Mouse (Mus musculus) myocyte (in vitro differentiated cells): ENCODE measurements around the gene Nol7. TPM values are rescaled to one million over a fixed set of nuclear protein-coding genes. Genes with fewer than 3 reads are reported as not detected.

Source experiments
- H3K27me3 ChIP-seq: one replicate; pipeline ENCODE4 v1.6.1; 2011; ENCODE audit not compliant: control insufficient read depth, insufficient read depth, insufficient read length
- H3K36me3 ChIP-seq: one replicate; pipeline ENCODE4 v1.6.1; 2011; ENCODE audit not compliant: control insufficient read depth, insufficient read depth
- H3K4me2 ChIP-seq: one replicate; pipeline ENCODE4 v1.6.1; 2011; ENCODE audit warnings: low read depth, control low read depth
- H3K4me3 ChIP-seq: one replicate; pipeline ENCODE4 v1.5.1; 2011; ENCODE audit warnings: mild to moderate bottlenecking, control low read depth, moderate library complexity
- H3K79me2 ChIP-seq: one replicate; pipeline ENCODE4 v1.6.1; 2011; ENCODE audit not compliant: control insufficient read depth, insufficient read depth
- H3ac ChIP-seq: one replicate; pipeline ENCODE4 v1.6.1; 2011; ENCODE audit not compliant: control insufficient read depth, insufficient read length
- CEBPB ChIP-seq: IDR thresholded peaks from 2 replicates; pipeline ENCODE4 v1.6.1; 2011; ENCODE audit warnings: mild to moderate bottlenecking, moderate library complexity; ENCODE audit not compliant: poor library complexity, insufficient read depth, severe bottlenecking
- E2F4 ChIP-seq: IDR thresholded peaks from one replicate; pipeline ENCODE4 v1.6.1; 2011; ENCODE audit warnings: mild to moderate bottlenecking, control low read depth, moderate library complexity; ENCODE audit not compliant: insufficient read depth
- MAX ChIP-seq: IDR thresholded peaks from one replicate; pipeline ENCODE4 v1.6.1; 2011; ENCODE audit warnings: low read depth, mild to moderate bottlenecking, control low read depth
- MYOD1 ChIP-seq, 3 experiments: IDR thresholded peaks; one replicate each; pipeline ENCODE4 v1.6.1; 2011; ENCODE audit warnings: control low read depth in 2 of 3, low read depth in 2 of 3, mild to moderate bottlenecking in 2 of 3, moderate library complexity in 1 of 3; ENCODE audit not compliant: insufficient read length in 2 of 3, control insufficient read depth in 1 of 3
- MYOG ChIP-seq, 3 experiments: IDR thresholded peaks; one replicate each; pipeline ENCODE4 v1.6.1; 2011; ENCODE audit warnings: control low read depth in 2 of 3, low read depth in 2 of 3, mild to moderate bottlenecking in 2 of 3; ENCODE audit not compliant: insufficient read length in 2 of 3, control insufficient read depth in 1 of 3, insufficient read depth in 1 of 3
- POLR2A ChIP-seq: IDR thresholded peaks from one replicate; pipeline ENCODE4 v1.6.1; 2011; ENCODE audit warnings: low read depth, mild to moderate bottlenecking, control low read depth, moderate library complexity; ENCODE audit not compliant: insufficient read length
- POLR2AphosphoS2 ChIP-seq: IDR thresholded peaks from one replicate; pipeline ENCODE4 v1.6.1; 2011; ENCODE audit warnings: low read depth, control low read depth; ENCODE audit not compliant: insufficient read length
- REST ChIP-seq: IDR thresholded peaks from one replicate; pipeline ENCODE4 v1.6.1; 2011; ENCODE audit warnings: mild to moderate bottlenecking, control low read depth, moderate library complexity; ENCODE audit not compliant: insufficient read depth, insufficient read length
- SRF ChIP-seq: IDR thresholded peaks from one replicate; pipeline ENCODE4 v1.6.1; 2011; ENCODE audit warnings: low read depth; ENCODE audit not compliant: control insufficient read depth, insufficient read length
- TCF12 ChIP-seq: IDR thresholded peaks from one replicate; pipeline ENCODE4 v1.6.1; 2011; ENCODE audit warnings: mild to moderate bottlenecking, control low read depth; ENCODE audit not compliant: poor library complexity, insufficient read depth, severe bottlenecking
- TCF3 ChIP-seq: IDR thresholded peaks from one replicate; pipeline ENCODE4 v1.6.1; 2011; ENCODE audit warnings: low read depth, control low read depth; ENCODE audit not compliant: insufficient read length
- USF1 ChIP-seq: IDR thresholded peaks from one replicate; pipeline ENCODE4 v1.6.1; 2011; ENCODE audit warnings: low read depth, mild to moderate bottlenecking, control low read depth, moderate library complexity
- polyA plus RNA-seq: library from polyadenylated mRNA; unstranded; fragments of >200 nt; fragmentation: generic; extraction: Trizol; gene quantifications from one replicate; pipeline ENCODE4 v1.2.1, GENCODE M21; 2012; ENCODE audit warnings: missing spikeins

Gene Nol7
- polyA plus RNA-seq, 1 experiment, result 87.8 TPM

- Histone ChIP-seq H3ac (no peak overlapping the region), H3K4me2 (peak overlapping the region; percentile 36), H3K79me2 (no peaks in the 10 kb centered on the region), H3K36me3 (no peaks in the 10 kb centered on the region), H3K27me3 (no peaks in the 10 kb centered on the region), H3K4me3 (no peak overlapping the region)
- TF ChIP-seq USF1 (no peak), TCF12 (no peak), TCF3 (no peak), SRF (no peak), REST (no peak), CEBPB (no peak), MAX (no peak), POLR2A (no peak), MYOD1 (IDR thresholded peaks at IDR 0.05; ENCODE audit: control insufficient read depth in 1 of 3, insufficient read length in 2 of 3, low read depth in 2 of 3) (no peak), E2F4 (no peak), MYOG (IDR thresholded peaks at IDR 0.05; ENCODE audit: control insufficient read depth in 1 of 3, insufficient read depth in 1 of 3, insufficient read length in 2 of 3, low read depth in 2 of 3) (no peak), POLR2AphosphoS2 (no peak)
Measured at GRCm38 (mm10) chr13:43354362-43354761, 43.8 kb upstream of the Nol7 start.

GRCm38 (mm10) chr13:43356346-43357125, 41.7 kb upstream of the Nol7 start:
- H3ac ChIP-seq, result no peak overlapping the region
- H3K4me3 ChIP-seq, result no peak overlapping the region
- H3K4me2 ChIP-seq, result no peak overlapping the region
- no peaks in the 10 kb centered on the region for H3K36me3 ChIP-seq
- H3K27me3 ChIP-seq, result no peaks in the 10 kb centered on the region
- no peak for TF ChIP-seq E2F4
- TF ChIP-seq MYOD1 (IDR thresholded peaks at IDR 0.05; ENCODE audit: control insufficient read depth in 1 of 3, insufficient read length in 2 of 3, low read depth in 2 of 3), result no peak
- no peak for TF ChIP-seq POLR2A
- TF ChIP-seq MYOG (IDR thresholded peaks at IDR 0.05; ENCODE audit: control insufficient read depth in 1 of 3, insufficient read depth in 1 of 3, insufficient read length in 2 of 3, low read depth in 2 of 3), result no peak
- TF ChIP-seq CEBPB, result no peak
- no peak for TF ChIP-seq REST
- TF ChIP-seq MAX, result no peak
- TF ChIP-seq SRF, result no peak
- TF ChIP-seq POLR2AphosphoS2, result no peak
- TF ChIP-seq TCF12, result no peak
- TF ChIP-seq USF1, result no peak
- no peak for TF ChIP-seq TCF3
- no peaks in the 10 kb centered on the region for H3K79me2 ChIP-seq

- Histone ChIP-seq H3K79me2 (no peaks in the 10 kb centered on the region), H3K36me3 (no peaks in the 10 kb centered on the region)
- TF ChIP-seq E2F4 (no peak), CEBPB (no peak), TCF3 (no peak), USF1 (no peak), MAX (no peak), MYOD1 (IDR thresholded peaks at IDR 0.05; ENCODE audit: control insufficient read depth in 1 of 3, insufficient read length in 2 of 3, low read depth in 2 of 3) (no peak), MYOG (IDR thresholded peaks at IDR 0.05; ENCODE audit: control insufficient read depth in 1 of 3, insufficient read depth in 1 of 3, insufficient read length in 2 of 3, low read depth in 2 of 3) (no peak), REST (no peak)
Measured at GRCm38 (mm10) chr13:43360534-43360933, 37.7 kb upstream of the Nol7 start.

GRCm38 (mm10) chr13:43362353-43362752, 35.8 kb upstream of the Nol7 start:
- no peaks in the 10 kb centered on the region for H3K27me3 ChIP-seq
- H3K4me2 ChIP-seq, result peak overlapping the region; percentile 27
- H3K79me2 ChIP-seq, result no peaks in the 10 kb centered on the region
- no peaks in the 10 kb centered on the region for H3K36me3 ChIP-seq
- no peak overlapping the region for H3ac ChIP-seq
- TF ChIP-seq E2F4 (no peak), USF1 (no peak), REST (no peak), TCF12 (no peak), MAX (no peak), POLR2AphosphoS2 (no peak), POLR2A (no peak), MYOD1 (IDR thresholded peaks at IDR 0.05; ENCODE audit: control insufficient read depth in 1 of 3, insufficient read length in 2 of 3, low read depth in 2 of 3) (no peak), MYOG (IDR thresholded peaks at IDR 0.05; ENCODE audit: control insufficient read depth in 1 of 3, insufficient read depth in 1 of 3, insufficient read length in 2 of 3, low read depth in 2 of 3) (no peak)
- H3K4me3 ChIP-seq, result no peak overlapping the region

More at GRCm38 (mm10) chr13:43360534-43360933, 37.7 kb upstream of the Nol7 start:
- no peak overlapping the region for H3K4me3 ChIP-seq
- H3K27me3 ChIP-seq, result no peaks in the 10 kb centered on the region
- H3K4me2 ChIP-seq, result no peak overlapping the region
- H3ac ChIP-seq, result no peak overlapping the region
